Mouse (Mus musculus) heart, embryonic 14.5 days (tissue): ENCODE measurements around the gene Snx17. TPM values are rescaled to one million over a fixed set of nuclear protein-coding genes. Genes with fewer than 3 reads are reported as not detected.
"Not testable (repeated sequence)": the region's sequence is repeated elsewhere in the genome, so short reads cannot be mapped to it uniquely, and the experiment has no call there.

Experiments
- ATAC-seq: fragments of 200-750 bp; cut with Nextera tagmentation; 2 replicates; pipeline ENCODE4 v1.8.0; 2017; ENCODE audit warnings: low read depth, moderate TSS enrichment; ENCODE audit not compliant: insufficient number of reproducible peaks, insufficient read depth, low FRiP score
- H3K27ac ChIP-seq, 2 experiments: fragments of 200-500 bp in 1 of 2; fragments of 300-500 bp in 1 of 2; sonication (generic) in 1 of 2; replicated peaks in 1 of 2; 2 replicates each; pipeline ENCODE4 v1.5.1; 2012 to 2014; ENCODE audit warnings: low read depth in 2 of 2, low read length in 2 of 2, control low read depth in 1 of 2, mild to moderate bottlenecking in 1 of 2, mixed read lengths in 1 of 2; ENCODE audit not compliant: control insufficient read depth in 1 of 2, insufficient read depth in 1 of 2
- H3K27me3 ChIP-seq: fragments of 300-500 bp; sonication (generic); 2 replicates; pipeline ENCODE4 v1.6.1; 2014; ENCODE audit warnings: mild to moderate bottlenecking, low read length, control low read depth; ENCODE audit not compliant: control insufficient read depth, insufficient read depth
- H3K36me3 ChIP-seq: fragments of 300-500 bp; sonication (generic); 2 replicates; pipeline ENCODE4 v1.6.1; 2014; ENCODE audit warnings: mild to moderate bottlenecking, control low read depth, low read length, mixed read lengths; ENCODE audit not compliant: control insufficient read depth, insufficient read depth
- H3K4me1 ChIP-seq, 2 experiments: fragments of 200-500 bp in 1 of 2; fragments of 300-500 bp in 1 of 2; sonication (generic) in 1 of 2; 2 replicates each; pipeline ENCODE4 v1.6.1; 2012 to 2014; ENCODE audit warnings: low read length in 2 of 2, control low read depth in 1 of 2, mixed read lengths in 1 of 2; ENCODE audit not compliant: control insufficient read depth in 2 of 2, insufficient read depth in 2 of 2
- H3K4me2 ChIP-seq: fragments of 300-500 bp; sonication (generic); 2 replicates; pipeline ENCODE4 v1.6.1; 2014; ENCODE audit warnings: mild to moderate bottlenecking, low read length
- H3K4me3 ChIP-seq, 2 experiments: fragments of 200-500 bp in 1 of 2; fragments of 300-500 bp in 1 of 2; sonication (generic) in 1 of 2; 2 replicates each; pipeline ENCODE4 v1.5.1; 2012 to 2014; ENCODE audit warnings: low read length in 2 of 2, mild to moderate bottlenecking in 2 of 2, control low read depth in 1 of 2, low read depth in 1 of 2, moderate library complexity in 1 of 2; ENCODE audit not compliant: control insufficient read depth in 1 of 2, insufficient read depth in 1 of 2
- H3K9ac ChIP-seq: fragments of 300-500 bp; sonication (generic); 2 replicates; pipeline ENCODE4 v1.6.1; 2014; ENCODE audit warnings: mild to moderate bottlenecking, low read length
- H3K9me3 ChIP-seq: fragments of 300-500 bp; sonication (generic); 2 replicates; pipeline ENCODE4 v1.6.1; 2016; ENCODE audit warnings: low read length, control low read depth; ENCODE audit not compliant: control insufficient read depth
- WGBS: fragments of 180-500 bp; shearing (Covaris S2); extraction: QIAGEN DNeasy Blood & Tissue Kit; methylation state at CpG from one replicate; pipeline ENCODE4 v1.1.7; 2014; 5-methylcytosine and 5-hydroxymethylcytosine counted together
- polyA plus RNA-seq: library from polyadenylated mRNA; unstranded; fragments of >200 nt; fragmentation: Nextera tagmentation; extraction: Ambion mirVana; gene quantifications from 2 replicates; pipeline ENCODE4 v1.2.1, GENCODE M21; 2014

Gene Snx17
- polyA plus RNA-seq, 1 experiment from 2014 or later, result 120 TPM

- ATAC-seq, result no peak
- Histone ChIP-seq H3K27ac (peak overlapping the region in 1 of 2 experiments; percentile 86; a peak in 1 of 4 replicates), H3K4me3 (peak overlapping the region; percentile 60 to 86; a peak in 2 of 4 replicates), H3K4me2 (peak overlapping the region; percentile 77), H3K4me1 (peaks cover 5 to 15% of the 10 kb centered on the region in 2 experiments; a peak in 2 of 4 replicates), H3K9me3 (peaks cover 6% of the 10 kb centered on the region), H3K9ac (no peak overlapping the region; the same call in 1 of the 2 replicates), H3K36me3 (peaks cover 82% of the 10 kb centered on the region), H3K27me3 (no peaks in the 10 kb centered on the region)
- WGBS, result 89% methylated on average over 7 of the region's 7 CpGs
Observed at GRCm38 (mm10) chr5:31202933-31203332, 9.9 kb downstream of the Snx17 start.

DNA sequence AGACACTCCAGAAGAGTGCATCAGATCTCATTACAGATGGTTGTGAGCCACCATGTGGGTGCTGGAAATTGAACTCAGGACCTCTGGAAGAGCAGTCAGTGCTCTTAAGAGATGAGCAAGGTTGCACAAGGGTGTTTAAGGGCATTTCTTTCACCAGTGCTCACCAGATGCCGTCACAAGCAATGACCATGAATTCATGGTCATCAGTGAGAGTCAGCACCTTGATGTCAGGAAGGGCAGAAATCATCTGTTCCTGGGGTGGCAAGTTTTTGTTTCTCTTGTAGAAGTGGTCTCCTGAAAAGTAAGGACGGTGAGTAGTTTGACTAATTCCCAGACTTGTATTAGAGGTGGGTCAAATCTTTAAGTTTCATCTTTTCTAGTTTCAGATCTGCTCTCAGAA is 10.8 kb downstream of the Snx17 start:
- Histone ChIP-seq H3K9ac (no peak overlapping the region), H3K4me1 (peaks cover 5 to 15% of the 10 kb centered on the region in 2 experiments; a peak in 2 of 4 replicates), H3K27me3 (no peaks in the 10 kb centered on the region), H3K27ac (no peak overlapping the region), H3K4me2 (no peak overlapping the region), H3K36me3 (peaks cover 77% of the 10 kb centered on the region), H3K9me3 (peaks cover 6% of the 10 kb centered on the region), H3K4me3 (no peak overlapping the region)
- no peak for ATAC-seq
- 87% methylated on average over 2 of the region's 2 CpGs for WGBS

- peaks cover 72% of the 10 kb centered on the region for H3K36me3 ChIP-seq
- 89% methylated on average over 6 of the region's 6 CpGs for WGBS
- no peak overlapping the region for H3K4me3 ChIP-seq
- no peaks in the 10 kb centered on the region for H3K27me3 ChIP-seq
- H3K27ac ChIP-seq, result no peak overlapping the region
- peaks cover 6% of the 10 kb centered on the region for H3K9me3 ChIP-seq
- no peak for ATAC-seq
- no peak overlapping the region for H3K4me2 ChIP-seq
- peaks cover 5 to 15% of the 10 kb centered on the region in 2 experiments; a peak in 2 of 4 replicates for H3K4me1 ChIP-seq
- no peak overlapping the region for H3K9ac ChIP-seq
Observed at GRCm38 (mm10) chr5:31204421-31204820, 11.4 kb downstream of the Snx17 start.

DNA sequence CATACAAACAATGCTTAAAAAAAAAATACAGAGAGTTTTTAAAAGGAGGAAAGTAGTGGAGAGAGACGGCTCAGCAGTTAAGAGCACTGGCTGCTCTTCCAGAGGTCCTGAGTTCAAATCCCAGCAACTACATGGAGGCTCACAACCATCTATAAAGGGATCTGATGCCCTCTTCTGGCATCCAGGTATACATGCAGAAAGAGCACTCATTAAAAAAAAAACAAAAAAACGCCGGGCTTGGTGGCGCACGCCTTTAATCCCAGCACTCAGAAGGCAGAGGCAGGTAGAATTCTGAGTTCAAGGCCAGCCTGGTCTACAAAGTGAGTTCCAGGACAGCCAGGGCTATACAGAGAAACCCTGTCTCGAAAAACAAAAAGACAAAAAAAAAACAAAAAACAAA is 23.5 kb downstream of the Snx17 start:
- 81% methylated on average over 6 of the region's 6 CpGs for WGBS
- not testable (repeated sequence) for H3K9me3 ChIP-seq, H3K4me2 ChIP-seq, H3K27me3 ChIP-seq, H3K9ac ChIP-seq, H3K36me3 ChIP-seq, H3K27ac ChIP-seq, ATAC-seq, H3K4me3 ChIP-seq
- H3K4me1 ChIP-seq, result peaks cover 5 to 21% of the 10 kb centered on the region in 2 experiments; a peak in 3 of 4 replicates

DNA sequence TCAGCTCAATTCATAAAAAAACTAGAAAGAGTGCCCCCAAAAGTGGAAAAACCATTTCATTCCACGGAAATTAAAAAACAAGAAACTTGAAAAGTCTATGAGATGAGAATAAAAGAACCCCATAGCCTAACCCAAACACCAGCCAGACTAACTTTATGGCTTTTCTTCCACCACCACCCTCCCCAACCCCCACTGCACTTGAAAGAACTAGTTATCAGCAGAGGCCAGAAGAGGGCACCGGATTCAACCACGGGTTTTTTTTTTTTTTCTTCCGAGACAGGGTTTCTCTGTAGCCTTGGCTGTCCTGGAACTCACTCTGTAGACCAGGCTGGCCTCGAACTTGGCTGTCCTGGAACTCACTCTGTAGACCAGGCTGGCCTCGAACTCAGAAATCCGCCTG is 25.3 kb downstream of the Snx17 start:
- Histone ChIP-seq H3K27me3 (no peaks in the 10 kb centered on the region), H3K4me3 (no peak overlapping the region), H3K27ac (no peak overlapping the region), H3K4me2 (no peak overlapping the region), H3K9me3 (no peaks in the 10 kb centered on the region), H3K4me1 (peaks cover 5 to 21% of the 10 kb centered on the region in 2 experiments; a peak in 3 of 4 replicates), H3K36me3 (no peaks in the 10 kb centered on the region), H3K9ac (no peak overlapping the region; the same call in 1 of the 2 replicates)
- ATAC-seq, result no peak
- WGBS, result 46% methylated on average over 7 of the region's 7 CpGs

DNA sequence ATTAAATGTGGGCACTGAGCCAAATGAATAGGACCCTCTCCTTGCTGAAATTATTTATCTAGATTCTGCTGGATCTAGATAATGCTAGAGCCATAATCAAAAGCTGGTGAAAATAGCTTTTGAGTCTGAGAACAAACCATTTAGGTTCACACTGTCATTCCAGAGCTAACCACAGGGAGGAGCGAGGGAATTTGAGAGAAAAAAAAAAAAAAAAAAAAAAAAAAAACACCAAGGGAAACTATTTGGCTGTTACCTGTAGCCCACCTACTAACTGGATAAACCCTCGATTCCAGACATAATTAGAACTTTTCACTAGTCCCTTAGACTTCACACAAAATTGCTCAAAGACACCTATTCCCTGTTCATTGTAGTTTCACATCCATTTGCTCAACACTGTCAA is 26.0 kb downstream of the Snx17 start:
- H3K36me3 ChIP-seq, result no peaks in the 10 kb centered on the region
- 4% methylated on average over 2 of the region's 2 CpGs for WGBS
- peak overlapping the region in 1 of 2 experiments; percentile 6; a peak in 1 of 4 replicates for H3K27ac ChIP-seq
- H3K4me2 ChIP-seq, result peak overlapping the region; percentile 84
- no peaks in the 10 kb centered on the region for H3K9me3 ChIP-seq
- H3K4me1 ChIP-seq, result peaks cover 5 to 21% of the 10 kb centered on the region in 2 experiments; a peak in 3 of 4 replicates
- H3K27me3 ChIP-seq, result no peaks in the 10 kb centered on the region
- H3K4me3 ChIP-seq, result peak overlapping the region in 1 of 2 experiments; percentile 93; a peak in 2 of 4 replicates
- H3K9ac ChIP-seq, result peak overlapping the region; percentile 88
- no peak for ATAC-seq

DNA sequence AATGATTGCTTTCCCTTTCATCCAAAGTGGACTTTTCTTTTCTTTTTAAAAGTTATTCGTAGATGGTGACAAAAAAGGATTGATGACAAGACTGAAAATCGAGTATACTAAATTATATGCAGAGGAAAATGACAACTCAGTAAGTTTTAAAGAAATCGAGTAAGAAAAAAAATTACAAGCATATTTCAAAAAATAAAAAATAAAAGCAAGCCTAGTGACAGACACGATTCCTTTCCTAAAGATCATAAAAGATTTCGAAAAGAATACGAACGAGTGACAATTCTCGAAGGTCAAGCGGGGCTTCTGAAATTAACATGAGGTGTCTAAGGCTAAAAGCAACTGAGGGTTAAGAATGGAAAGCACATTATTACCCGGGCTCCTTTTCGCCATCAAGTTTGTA is 26.4 kb downstream of the Snx17 start:
- Histone ChIP-seq H3K4me1 (peaks cover 5 to 21% of the 10 kb centered on the region in 2 experiments; a peak in 3 of 4 replicates), H3K4me3 (peak overlapping the region; percentile 57 to 93), H3K36me3 (no peaks in the 10 kb centered on the region), H3K4me2 (peak overlapping the region; percentile 84), H3K9ac (peak overlapping the region; percentile 88), H3K27ac (peak overlapping the region; percentile 58 to 83), H3K9me3 (no peaks in the 10 kb centered on the region), H3K27me3 (no peaks in the 10 kb centered on the region)
- WGBS, result under 1% methylated on average over 11 of the region's 11 CpGs
- no peak for ATAC-seq
